ENCODE assay signal across 21 mouse cellular contexts in the genomic region with DNA sequence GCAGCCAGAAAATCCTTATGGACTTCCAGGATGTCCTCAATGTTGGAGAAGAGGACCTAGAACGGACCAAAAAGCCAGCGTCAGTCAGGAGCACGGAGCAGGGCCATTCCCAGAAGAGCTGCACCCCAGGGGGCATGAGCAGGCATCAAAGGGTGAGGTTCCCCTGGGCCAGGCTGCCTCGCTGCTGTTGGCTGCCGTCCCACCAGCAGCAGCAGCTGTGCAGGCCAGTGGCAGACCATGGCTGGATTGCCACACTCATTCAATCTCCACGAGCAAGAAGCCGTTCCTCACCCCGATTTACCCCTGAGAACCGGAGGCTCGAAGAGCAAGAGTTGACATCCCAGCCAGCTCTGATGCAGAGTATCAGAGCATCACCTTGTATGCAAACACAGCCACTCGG.
"Had no signal": no experiment of that assay in that cellular context is flagged by ENCODE, and none has a peak within 500 bp of the region (broad histone marks: within the 10 kb centered on the region; RNA-seq: fewer than 3 reads in every experiment).

No protein-coding gene starts in this region.

- H3K9ac ChIP-seq: limb, embryonic 12.5 days; limb, embryonic 15.5 days; liver, embryonic 12.5 days; liver, embryonic 15.5 days; lung, embryonic 15.5 days; midbrain, embryonic 13.5 days; stomach, embryonic 15.5 days had no signal

- H3K9me3 ChIP-seq: limb, embryonic 15.5 days; liver, embryonic 12.5 days; liver, embryonic 15.5 days; lung, embryonic 15.5 days; midbrain, embryonic 13.5 days; stomach, embryonic 15.5 days had no signal

- H3K4me3 ChIP-seq: limb, embryonic 12.5 days; limb, embryonic 15.5 days; liver, embryonic 12.5 days; liver, embryonic 15.5 days; lung, embryonic 15.5 days; midbrain, embryonic 13.5 days; stomach, embryonic 15.5 days had no signal

- H3K4me2 ChIP-seq: limb, embryonic 12.5 days; limb, embryonic 15.5 days; liver, embryonic 12.5 days; liver, embryonic 15.5 days; lung, embryonic 15.5 days; midbrain, embryonic 13.5 days; stomach, embryonic 15.5 days had no signal

- H3K4me1 ChIP-seq: limb, embryonic 12.5 days; liver, embryonic 15.5 days; lung, embryonic 15.5 days; stomach, embryonic 15.5 days had no signal

- H3K27ac ChIP-seq: kidney, postnatal 0 days; limb, embryonic 12.5 days; limb, embryonic 15.5 days; liver, embryonic 12.5 days; liver, embryonic 15.5 days; lung, embryonic 15.5 days; midbrain, embryonic 13.5 days; stomach, embryonic 15.5 days had no signal

- ATAC-seq: intestine, postnatal 0 days; liver, embryonic 12.5 days; midbrain, embryonic 13.5 days; midbrain, embryonic 16.5 days had no signal

- H3K36me3 ChIP-seq: lung, embryonic 15.5 days; stomach, embryonic 15.5 days had no signal

- DNase-seq: kidney, adult 2 months; kidney, postnatal 25 days; left cerebral cortex, postnatal 4 days; lung, adult 18-20 months; lung, postnatal 10 days; lung, postnatal 36 days; retina, postnatal 1 day; right cerebral cortex, postnatal 25 days; spleen, adult 18-20 months; thymus, adult 18-20 months; thymus, postnatal 36 days had no signal

- H3K27me3 ChIP-seq: limb, embryonic 12.5 days; limb, embryonic 15.5 days; liver, embryonic 12.5 days; liver, embryonic 15.5 days; lung, embryonic 15.5 days; midbrain, embryonic 13.5 days; stomach, embryonic 15.5 days had no signal
